Mouse (Mus musculus) lung, postnatal 14 days (tissue): ENCODE results near the gene Rnf187.

ENCODE experiments used
- DNase-seq: peaks from one replicate; pipeline ENCODE4 v3.0.0; 2021

Gene Rnf187

GRCm38 (mm10) chr11:58890511-58890910 is 48.2 kb downstream of the Rnf187 start:
- DNase-seq = no peak

GRCm38 (mm10) chr11:58883756-58884155 is 55.0 kb downstream of the Rnf187 start:
- no peak for DNase-seq
